Mouse (Mus musculus) ES-Bruce4 (cell line): ENCODE results near the gene Prom2. TPM values are rescaled to one million over a fixed set of nuclear protein-coding genes. Genes with fewer than 3 reads are reported as not detected.

Experiments
- H3K27ac ChIP-seq: 2 replicates; pipeline ENCODE4 v1.5.1; 2012; ENCODE audit warnings: low read length, inconsistent platforms; ENCODE audit not compliant: insufficient read depth
- H3K27me3 ChIP-seq: 2 replicates; pipeline ENCODE4 v1.6.1; 2012; ENCODE audit warnings: mild to moderate bottlenecking, low read length, inconsistent platforms; ENCODE audit not compliant: control insufficient read depth, poor library complexity, insufficient read depth, severe bottlenecking
- H3K36me3 ChIP-seq: 2 replicates; pipeline ENCODE4 v1.6.1; 2012; ENCODE audit warnings: inconsistent platforms, mild to moderate bottlenecking, low read length, moderate library complexity; ENCODE audit not compliant: control insufficient read depth, poor library complexity, insufficient read depth, severe bottlenecking
- H3K4me1 ChIP-seq: one replicate; pipeline ENCODE4 v1.8.1; 2011; ENCODE audit warnings: low read length; ENCODE audit not compliant: control insufficient read depth, insufficient read depth
- H3K4me3 ChIP-seq: 2 replicates; pipeline ENCODE4 v1.5.1; 2011; ENCODE audit warnings: low read depth, mild to moderate bottlenecking, low read length
- H3K9ac ChIP-seq: 2 replicates; pipeline ENCODE4 v1.6.1; 2012; ENCODE audit warnings: low read depth, mild to moderate bottlenecking, inconsistent platforms; ENCODE audit not compliant: poor library complexity, severe bottlenecking
- H3K9me3 ChIP-seq: replicated peaks from 2 replicates; pipeline ENCODE4 v1.6.1; 2012; ENCODE audit warnings: mild to moderate bottlenecking, low read length, inconsistent platforms; ENCODE audit not compliant: control insufficient read depth, poor library complexity, insufficient read depth, severe bottlenecking
- CTCF ChIP-seq: IDR thresholded peaks from one replicate; pipeline ENCODE4 v1.8.1; 2011; ENCODE audit warnings: low read depth, low read length
- EP300 ChIP-seq: IDR thresholded peaks from 2 replicates; pipeline ENCODE4 v1.6.1; 2011; ENCODE audit warnings: low read depth, low read length; ENCODE audit not compliant: insufficient read depth
- POLR2A ChIP-seq: IDR thresholded peaks from one replicate; pipeline ENCODE4 v1.8.1; 2011; ENCODE audit warnings: low read length; ENCODE audit not compliant: insufficient read depth
- polyA plus RNA-seq: library from polyadenylated mRNA; stranded (reverse); fragments of >200 nt; gene quantifications from 2 replicates; pipeline ENCODE4 v1.2.4, GENCODE M21; 2011; ENCODE audit warnings: low read depth; ENCODE audit not compliant: missing spikeins, insufficient read depth, insufficient read length

Prom2 gene
- polyA plus RNA-seq, 1 experiment, result 1.3 TPM

- no peak overlapping the region for H3K27ac ChIP-seq
These were observed 43.2 kb upstream of the Prom2 start for GRCm38 (mm10) chr2:127584436-127584858.

DNA sequence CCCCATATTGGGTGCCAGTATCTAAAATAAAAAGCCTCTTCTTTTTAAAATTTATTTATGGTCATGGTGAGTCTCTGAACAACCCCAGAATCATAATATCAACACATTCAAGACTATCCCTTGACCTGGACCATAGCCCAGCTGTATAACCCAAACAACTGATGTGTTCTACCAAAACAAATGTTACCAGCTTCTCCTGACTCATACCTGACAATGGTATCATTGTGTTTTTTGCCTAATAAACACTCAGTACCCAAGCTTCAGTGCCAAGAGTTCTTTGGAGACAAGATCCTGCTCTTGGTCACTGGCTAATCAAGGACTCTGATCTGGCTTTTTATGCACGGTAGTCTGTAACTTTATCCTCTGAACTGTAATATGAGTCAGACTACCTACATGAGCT lies 32.1 kb upstream of the Prom2 start:
- Histone ChIP-seq H3K4me3 (no peak overlapping the region), H3K36me3 (no peaks in the 10 kb centered on the region), H3K9ac (no peak overlapping the region), H3K9me3 (no peaks in the 10 kb centered on the region), H3K27ac (no peak overlapping the region), H3K27me3 (no peaks in the 10 kb centered on the region), H3K4me1 (no peaks in the 10 kb centered on the region)
- no peak for TF ChIP-seq CTCF

More at GRCm38 (mm10) chr2:127584436-127584858, 43.2 kb upstream of the Prom2 start:
- Histone ChIP-seq H3K4me1 (peaks cover 1% of the 10 kb centered on the region), H3K27me3 (no peaks in the 10 kb centered on the region), H3K9me3 (no peaks in the 10 kb centered on the region), H3K4me3 (peak overlapping the region; percentile 91), H3K9ac (peak overlapping the region; percentile 59), H3K36me3 (no peaks in the 10 kb centered on the region)
- TF ChIP-seq POLR2A, result peak; percentile 80
- TF ChIP-seq CTCF, result no peak
- 0 out of 2 replicates have a peak, but pooled peaks have one; percentile 46 for TF ChIP-seq EP300

GRCm38 (mm10) chr2:127559070-127559966 lies 18.1 kb upstream of the Prom2 start:
- H3K9ac ChIP-seq, result no peak overlapping the region
- no peak overlapping the region for H3K27ac ChIP-seq
- H3K4me3 ChIP-seq, result no peak overlapping the region

DNA sequence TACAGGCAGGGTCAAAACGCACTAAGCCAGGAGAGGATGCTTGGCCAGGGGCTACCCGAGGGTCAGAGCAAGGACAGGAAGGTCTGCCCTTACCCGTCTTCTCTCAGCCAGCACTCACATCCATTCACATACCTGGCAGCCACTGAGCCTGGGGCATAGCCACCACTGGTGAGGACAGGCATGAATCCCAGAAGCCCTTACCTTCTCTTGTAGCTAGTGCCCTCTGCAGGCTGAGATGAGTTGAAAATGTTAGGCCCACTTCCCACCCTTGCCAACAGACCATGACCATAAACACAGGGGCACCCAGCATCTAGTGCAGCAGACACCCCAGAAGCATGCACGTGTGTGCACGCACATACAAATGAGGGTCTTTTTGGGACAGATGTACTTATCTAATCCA lies 9.8 kb upstream of the Prom2 start:
- no peaks in the 10 kb centered on the region for H3K27me3 ChIP-seq
- H3K9ac ChIP-seq, result no peak overlapping the region
- H3K9me3 ChIP-seq, result no peaks in the 10 kb centered on the region
- H3K4me3 ChIP-seq, result no peak overlapping the region
- H3K4me1 ChIP-seq, result no peaks in the 10 kb centered on the region
- no peaks in the 10 kb centered on the region for H3K36me3 ChIP-seq
- H3K27ac ChIP-seq, result no peak overlapping the region
- TF ChIP-seq EP300 (no peak), POLR2A (no peak), CTCF (peak; percentile 35)

More at GRCm38 (mm10) chr2:127559070-127559966, 18.1 kb upstream of the Prom2 start:
- Histone ChIP-seq H3K36me3 (no peaks in the 10 kb centered on the region), H3K27me3 (peaks cover 2% of the 10 kb centered on the region; the same call in 1 of the 2 replicates), H3K9me3 (no peaks in the 10 kb centered on the region), H3K4me1 (no peaks in the 10 kb centered on the region)
- TF ChIP-seq CTCF, result peak; percentile 88
- TF ChIP-seq POLR2A, result no peak
- TF ChIP-seq EP300, result no peak

DNA sequence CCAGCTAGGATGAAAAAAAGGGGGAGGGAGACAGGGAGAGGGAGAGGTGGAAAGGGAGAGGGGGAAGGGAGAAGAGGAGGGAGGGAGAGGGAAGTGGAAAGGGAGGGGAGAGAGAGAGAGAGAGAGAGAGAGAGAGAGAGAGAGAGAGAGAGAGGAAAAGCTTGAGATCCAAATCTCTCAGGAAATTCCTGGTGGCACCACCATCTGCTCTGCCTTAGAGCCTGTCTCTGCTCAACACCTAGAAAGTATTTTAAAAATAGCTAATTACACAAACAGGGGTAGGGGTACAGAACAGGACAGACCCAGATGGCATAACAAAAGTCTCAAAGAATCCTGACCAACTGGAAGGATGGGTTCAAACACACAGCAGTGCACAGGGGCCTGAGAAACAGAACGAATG lies 9.2 kb upstream of the Prom2 start:
- Histone ChIP-seq H3K4me3 (no peak overlapping the region), H3K9ac (no peak overlapping the region), H3K9me3 (no peaks in the 10 kb centered on the region), H3K36me3 (no peaks in the 10 kb centered on the region), H3K4me1 (no peaks in the 10 kb centered on the region), H3K27me3 (no peaks in the 10 kb centered on the region), H3K27ac (no peak overlapping the region)
- TF ChIP-seq CTCF, result no peak
- TF ChIP-seq EP300, result no peak
- TF ChIP-seq POLR2A, result no peak

DNA sequence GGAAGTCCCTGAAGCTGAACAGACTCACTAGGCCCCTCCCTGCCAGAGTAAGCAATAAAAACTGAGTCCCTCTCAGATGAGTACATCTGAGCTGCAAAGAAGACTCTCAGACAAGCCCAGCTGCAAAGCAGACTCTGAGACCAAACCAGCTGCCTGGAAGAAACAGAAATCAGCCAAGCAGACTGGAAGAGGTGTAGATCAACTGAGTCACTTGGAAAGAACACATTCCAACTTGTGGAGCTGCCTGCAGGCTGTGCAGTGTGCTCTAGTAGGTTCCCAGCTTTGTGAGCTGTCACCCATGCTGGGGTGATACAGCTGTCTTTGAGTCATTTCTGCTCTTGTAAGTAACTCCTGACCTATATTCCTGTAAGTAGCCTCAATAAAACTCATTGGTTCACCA lies 8.4 kb upstream of the Prom2 start:
- Histone ChIP-seq H3K27me3 (no peaks in the 10 kb centered on the region), H3K36me3 (no peaks in the 10 kb centered on the region)
- TF ChIP-seq CTCF (no peak), EP300 (no peak), POLR2A (no peak)

More for the DNA sequence above, 8.4 kb upstream of the Prom2 start:
- Histone ChIP-seq H3K9me3 (no peaks in the 10 kb centered on the region), H3K4me1 (no peaks in the 10 kb centered on the region), H3K4me3 (no peak overlapping the region), H3K27ac (no peak overlapping the region), H3K9ac (no peak overlapping the region)
